Mouse (Mus musculus): ENCODE results near the gene Slc4a1.
"Not testable (repeated sequence)": the region's sequence is repeated elsewhere in the genome, so short reads cannot be mapped to it uniquely, and the experiment has no call there.

Slc4a1 gene

GRCm38 (mm10) chr11:102398007-102398825 is 32.2 kb upstream of the Slc4a1 start:
- DNase-seq (ENCODE audit: low read depth), result no peak

- DNase-seq (ENCODE audit: low read depth), result no peak
These were observed 30.7 kb upstream of the Slc4a1 start for GRCm38 (mm10) chr11:102396671-102397141.

GRCm38 (mm10) chr11:102396263-102396662 is 30.3 kb upstream of the Slc4a1 start:
- DNase-seq (ENCODE audit: low read depth), result no peak

- no peak for DNase-seq (ENCODE audit: low read depth)
These were observed 29.2 kb upstream of the Slc4a1 start for GRCm38 (mm10) chr11:102395250-102395649.

GRCm38 (mm10) chr11:102394421-102395124 is 28.6 kb upstream of the Slc4a1 start:
- DNase-seq (ENCODE audit: low read depth), result no peak

GRCm38 (mm10) chr11:102393719-102394420 is 27.9 kb upstream of the Slc4a1 start:
- DNase-seq (ENCODE audit: low read depth), result peak; percentile 37

GRCm38 (mm10) chr11:102393238-102393634 is 27.2 kb upstream of the Slc4a1 start, which contains the start of gene Rundc3a:
Rundc3a (plus strand) TSS chr11:102393403.
- peak; percentile 85 for DNase-seq (ENCODE audit: low read depth)

GRCm38 (mm10) chr11:102392441-102393237 is 26.6 kb upstream of the Slc4a1 start:
- no peak for DNase-seq (ENCODE audit: low read depth)

GRCm38 (mm10) chr11:102389436-102389835 is 23.4 kb upstream of the Slc4a1 start:
- not testable (repeated sequence) for DNase-seq (ENCODE audit: low read depth)

GRCm38 (mm10) chr11:102386121-102386520 is 20.1 kb upstream of the Slc4a1 start:
- no peak for DNase-seq (ENCODE audit: low read depth)

GRCm38 (mm10) chr11:102385075-102385474 is 19.1 kb upstream of the Slc4a1 start:
- DNase-seq (ENCODE audit: low read depth), result no peak

- DNase-seq (ENCODE audit: low read depth), result no peak
These were observed 18.4 kb upstream of the Slc4a1 start for GRCm38 (mm10) chr11:102384418-102384817.

- no peak for DNase-seq (ENCODE audit: low read depth)
These were observed 17.5 kb upstream of the Slc4a1 start for GRCm38 (mm10) chr11:102383365-102384136.

GRCm38 (mm10) chr11:102382794-102383193 is 16.8 kb upstream of the Slc4a1 start:
- no peak for DNase-seq (ENCODE audit: low read depth)

- no peak for DNase-seq (ENCODE audit: low read depth)
These were observed 15.5 kb upstream of the Slc4a1 start for GRCm38 (mm10) chr11:102381341-102382100.

- no peak for DNase-seq (ENCODE audit: low read depth)
These were observed 14.1 kb upstream of the Slc4a1 start for GRCm38 (mm10) chr11:102380091-102380490.

- peak; percentile 57 for DNase-seq (ENCODE audit: low read depth)
These were observed 11.2 kb upstream of the Slc4a1 start for GRCm38 (mm10) chr11:102377186-102377585.

- no peak for DNase-seq (ENCODE audit: low read depth)
These were observed 10.3 kb upstream of the Slc4a1 start for GRCm38 (mm10) chr11:102376196-102376835.
